Mouse (Mus musculus) spleen, adult 2 months (tissue): ENCODE data around the gene Mrpl45. TPM values are rescaled to one million over a fixed set of nuclear protein-coding genes. Genes with fewer than 3 reads are reported as not detected.

Experiments used
- DNase-seq, 2 experiments: peaks; one replicate each; pipeline versions ENCODE4 v3.0.0 to v3.0.0-alpha.2; 2012 to 2021; ENCODE audit warnings: low spot score in 2 of 2, low read depth in 1 of 2
- H3K27ac ChIP-seq: fragments of 200-500 bp; 2 replicates; pipeline ENCODE4 v1.5.1; 2012; ENCODE audit warnings: low read length, inconsistent platforms; ENCODE audit not compliant: insufficient read depth
- H3K27me3 ChIP-seq: fragments of 200-500 bp; 2 replicates; pipeline ENCODE4 v1.6.1; 2012; ENCODE audit warnings: mild to moderate bottlenecking, moderate library complexity, low read length, inconsistent platforms; ENCODE audit not compliant: control insufficient read depth, insufficient read depth
- H3K36me3 ChIP-seq: fragments of 200-500 bp; 2 replicates; pipeline ENCODE4 v1.6.1; 2012; ENCODE audit warnings: mild to moderate bottlenecking, low read length, inconsistent platforms; ENCODE audit not compliant: control insufficient read depth, insufficient read depth
- H3K4me1 ChIP-seq: fragments of 200-500 bp; 2 replicates; pipeline ENCODE4 v1.6.1; 2011; ENCODE audit warnings: inconsistent platforms; ENCODE audit not compliant: control insufficient read depth, insufficient read depth, insufficient read length
- H3K4me3 ChIP-seq: fragments of 200-500 bp; 2 replicates; pipeline ENCODE4 v1.5.1; 2011; ENCODE audit warnings: mild to moderate bottlenecking, inconsistent platforms; ENCODE audit not compliant: insufficient read depth, insufficient read length; ENCODE audit errors: extremely low read depth
- CTCF ChIP-seq: fragments of 200-500 bp; IDR thresholded peaks from 2 replicates; pipeline ENCODE4 v1.5.1; 2011; ENCODE audit warnings: mild to moderate bottlenecking, inconsistent platforms; ENCODE audit not compliant: insufficient read depth, insufficient read length, insufficient replicate concordance; ENCODE audit errors: extremely low read depth
- POLR2A ChIP-seq: fragments of 200-500 bp; IDR thresholded peaks from 2 replicates; pipeline ENCODE4 v1.6.1; 2011; ENCODE audit warnings: low read depth, low read length, inconsistent platforms
- WGBS: fragments of 180-500 bp; shearing (Covaris S2); methylation state at CpG from one replicate; pipeline ENCODE4 v1.1.7; 2018; 5-methylcytosine and 5-hydroxymethylcytosine counted together
- polyA plus RNA-seq: library from polyadenylated mRNA; depleted of rRNA; stranded (reverse); fragments of >200 nt; gene quantifications from 2 replicates; pipeline ENCODE4 v1.2.3, GENCODE M21; 2012

Gene Mrpl45
- polyA plus RNA-seq, 1 experiment = 5.6 TPM

DNA sequence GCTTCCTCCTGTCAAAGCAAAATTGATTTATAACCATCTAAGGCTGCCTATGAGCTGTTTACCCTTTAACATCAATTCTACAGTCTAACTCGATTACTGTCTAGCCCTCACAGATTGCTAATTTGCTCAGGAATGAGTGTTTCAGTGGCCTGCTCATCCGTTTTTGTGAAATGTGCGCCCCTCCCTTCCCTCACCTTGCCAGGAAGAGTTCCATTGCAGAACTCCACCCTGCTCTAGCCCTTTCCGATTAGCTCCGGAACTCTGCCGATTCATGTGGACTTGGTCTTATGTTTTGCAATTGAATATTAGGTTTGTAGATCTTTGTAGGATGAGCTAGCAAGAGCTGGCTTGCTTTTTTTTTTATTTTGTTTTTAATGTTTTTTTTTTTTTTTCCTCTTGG is 33.3 kb upstream of the Mrpl45 start:
- Histone ChIP-seq H3K27ac (no peak overlapping the region), H3K36me3 (no peaks in the 10 kb centered on the region), H3K4me3 (no peak overlapping the region), H3K27me3 (no peaks in the 10 kb centered on the region), H3K4me1 (peaks cover 2% of the 10 kb centered on the region; the same call in 1 of the 2 replicates)
- no peak for DNase-seq
- TF ChIP-seq CTCF = no peak
- no peak for TF ChIP-seq POLR2A
- 90% methylated on average over 6 of the region's 6 CpGs for WGBS

DNA sequence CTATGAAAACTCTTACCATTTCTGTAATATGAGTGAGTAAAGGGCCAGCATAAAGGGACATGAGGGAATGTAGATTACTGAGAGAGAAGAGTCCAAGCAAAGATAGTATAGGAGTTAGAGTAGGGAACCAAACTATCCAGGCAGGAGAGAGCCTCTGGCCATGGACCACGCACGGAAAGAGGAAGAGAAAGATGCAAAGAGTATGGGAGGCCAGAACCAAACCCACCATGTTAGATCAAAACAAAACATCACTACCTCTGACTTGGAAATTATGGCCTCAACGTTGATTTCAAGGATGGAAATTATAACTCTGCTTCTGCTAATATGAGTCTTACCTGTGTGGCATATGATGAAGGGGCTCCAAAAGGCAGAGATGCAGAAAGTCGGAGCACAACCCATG is 30.7 kb upstream of the Mrpl45 start:
- H3K27ac ChIP-seq = no peak overlapping the region

DNA sequence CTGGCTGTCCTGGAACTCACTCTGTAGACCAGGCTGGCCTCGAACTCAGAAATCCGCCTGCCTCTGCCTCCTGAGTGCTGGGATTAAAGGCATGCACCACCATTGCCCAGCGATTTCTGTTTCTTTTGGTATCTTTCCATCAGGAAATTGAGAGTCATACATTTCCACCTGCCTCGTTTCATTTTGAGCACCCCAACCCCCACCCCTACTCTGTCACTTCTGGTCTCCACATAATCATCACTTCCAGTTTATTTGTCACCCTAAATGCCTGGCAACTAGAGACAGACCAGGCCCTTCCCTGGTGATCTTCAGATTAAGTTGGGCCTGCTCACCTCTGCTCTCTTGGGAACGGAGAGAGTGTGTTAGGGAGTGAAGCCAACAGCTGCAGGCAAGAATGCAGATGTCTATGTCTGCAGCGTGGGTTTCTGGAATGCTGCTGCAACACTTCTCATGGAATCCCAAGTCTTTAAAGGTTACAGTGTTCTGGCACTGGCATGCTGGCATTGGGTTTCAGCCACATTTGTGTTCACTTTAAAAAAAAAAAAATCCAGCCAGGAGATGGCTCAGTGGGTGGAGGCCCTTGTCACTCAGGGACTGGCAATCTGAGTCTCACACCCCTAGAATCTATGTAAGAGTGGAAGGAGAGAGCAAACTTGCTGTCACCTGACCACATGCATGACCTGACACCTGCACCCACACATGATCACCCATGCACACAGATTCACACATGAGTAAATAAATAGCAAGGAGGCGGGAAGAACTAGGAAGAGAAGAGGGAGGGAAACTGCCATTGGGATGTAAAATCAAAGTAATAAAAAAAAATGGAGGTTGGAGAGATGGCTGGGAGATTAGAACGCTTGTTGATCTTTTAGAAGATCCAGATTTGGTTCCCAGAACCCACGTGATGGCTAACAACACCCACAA is 29.4 kb upstream of the Mrpl45 start:
- TF ChIP-seq CTCF = no peak
- no peak for TF ChIP-seq POLR2A
- no peak for DNase-seq
- Histone ChIP-seq H3K4me1 (no peaks in the 10 kb centered on the region), H3K27ac (no peak overlapping the region), H3K27me3 (no peaks in the 10 kb centered on the region), H3K36me3 (no peaks in the 10 kb centered on the region), H3K4me3 (no peak overlapping the region)
- 75% methylated on average over 9 of the region's 9 CpGs for WGBS

More for the DNA sequence above, 30.7 kb upstream of the Mrpl45 start:
- H3K4me1 ChIP-seq = no peaks in the 10 kb centered on the region
- H3K27me3 ChIP-seq = no peaks in the 10 kb centered on the region
- no peak for DNase-seq
- 65% methylated on average over 4 of the region's 4 CpGs for WGBS
- no peaks in the 10 kb centered on the region for H3K36me3 ChIP-seq
- no peak overlapping the region for H3K4me3 ChIP-seq
- TF ChIP-seq POLR2A (no peak), CTCF (no peak)

GRCm38 (mm10) chr11:97286973-97287372 is 28.5 kb upstream of the Mrpl45 start:
- no peak for DNase-seq
- Histone ChIP-seq H3K4me1 (no peaks in the 10 kb centered on the region), H3K27ac (no peak overlapping the region), H3K36me3 (no peaks in the 10 kb centered on the region), H3K4me3 (no peak overlapping the region), H3K27me3 (no peaks in the 10 kb centered on the region)
- no peak for TF ChIP-seq POLR2A
- no peak for TF ChIP-seq CTCF
- WGBS = 82% methylated on average over 6 of the region's 6 CpGs

DNA sequence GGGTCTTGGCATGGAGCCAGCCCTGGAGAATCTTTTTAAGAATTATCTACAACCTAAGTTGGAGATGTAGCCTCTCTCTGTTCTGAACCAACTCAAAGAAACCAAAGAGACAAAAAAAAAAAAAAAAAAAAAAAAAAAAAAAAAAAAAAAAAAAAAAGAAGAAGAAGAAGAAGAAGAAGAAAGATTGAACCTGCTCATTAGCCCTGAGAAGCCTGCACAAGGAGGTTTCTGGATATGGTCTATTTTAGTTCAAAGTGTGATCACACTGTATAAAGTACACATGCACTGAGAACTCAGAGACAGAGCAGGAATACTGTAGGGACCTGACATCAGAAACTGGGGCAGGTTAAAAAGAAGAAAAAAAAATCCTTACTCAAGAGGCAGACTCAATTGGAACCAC is 27.9 kb upstream of the Mrpl45 start:
- no peak for DNase-seq
- H3K4me3 ChIP-seq = no peak overlapping the region
- no peaks in the 10 kb centered on the region for H3K27me3 ChIP-seq
- no peaks in the 10 kb centered on the region for H3K36me3 ChIP-seq
- H3K4me1 ChIP-seq = no peaks in the 10 kb centered on the region
- TF ChIP-seq CTCF (no peak), POLR2A (no peak)
- no peak overlapping the region for H3K27ac ChIP-seq

- no peaks in the 10 kb centered on the region for H3K4me1 ChIP-seq
- no peaks in the 10 kb centered on the region for H3K36me3 ChIP-seq
- H3K27me3 ChIP-seq = no peaks in the 10 kb centered on the region
- DNase-seq = no peak
- no peak for TF ChIP-seq CTCF
- no peak for TF ChIP-seq POLR2A
- H3K27ac ChIP-seq = no peak overlapping the region
- 85% methylated on average over 12 of the region's 12 CpGs for WGBS
- no peak overlapping the region for H3K4me3 ChIP-seq
Measured at GRCm38 (mm10) chr11:97289276-97290230, 26.0 kb upstream of the Mrpl45 start.
